Mouse (Mus musculus) activated CD4-positive, CD25-positive, alpha-beta regulatory T cell, adult 4 months (primary cell): ENCODE data around the gene Gm21028. TPM values are rescaled to one million over a fixed set of nuclear protein-coding genes. Genes with fewer than 3 reads are reported as not detected.
"Not testable (repeated sequence)": the region's sequence is repeated elsewhere in the genome, so short reads cannot be mapped to it uniquely, and the experiment has no call there.

Source experiments
- ATAC-seq: one replicate; pipeline ENCODE4 v1.8.0; 2017
- polyA plus RNA-seq, 2 experiments: library from polyadenylated mRNA; unstranded; fragments of 100-300 nt; shearing (Covaris generic); gene quantifications; one replicate each; pipeline ENCODE4 v1.2.1; 2017

Gm21028 gene
- polyA plus RNA-seq = not detected

DNA sequence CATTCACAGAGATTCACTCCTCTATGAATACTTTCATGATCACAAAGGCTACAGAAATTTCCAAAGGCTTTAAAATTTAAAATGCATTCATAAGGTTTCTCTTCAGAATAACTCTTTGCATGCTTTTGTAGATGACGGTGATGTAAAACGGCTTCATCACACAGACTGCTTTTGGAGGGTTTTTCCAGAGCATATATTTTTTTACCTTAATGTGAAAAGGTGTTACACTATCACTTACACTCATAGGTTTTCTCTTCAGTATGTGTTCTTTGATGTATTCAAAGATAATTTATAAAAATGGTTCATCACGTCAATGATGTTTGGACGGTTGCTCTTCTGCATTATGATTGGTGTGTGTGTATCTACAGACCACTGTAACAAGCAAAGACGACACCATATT is at the start of gene Gm21028:
Gene Gm21028 (minus strand): TSS at position 101 of the 400 bp plus-strand sequence.
- no peak for ATAC-seq

DNA sequence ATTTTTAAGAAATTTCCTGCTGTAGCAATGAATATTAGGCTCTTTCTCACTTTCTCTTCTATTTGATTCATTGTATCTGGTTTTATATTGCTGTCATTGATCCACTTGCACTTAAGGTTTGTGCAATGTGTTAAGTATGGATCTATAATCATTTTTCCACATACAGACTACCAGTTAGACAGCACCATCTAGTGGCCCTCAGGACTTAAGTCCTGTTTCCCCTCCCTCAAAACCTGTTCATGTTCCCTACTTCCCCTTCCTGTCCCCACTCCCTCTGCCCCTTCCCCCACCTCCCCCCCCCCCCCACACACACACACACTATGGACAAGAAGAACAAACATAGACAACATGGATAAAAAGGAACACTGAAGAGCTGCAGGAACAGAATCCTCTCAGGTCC is 17.3 kb upstream of the Gm21028 start:
- not testable (repeated sequence) for ATAC-seq

DNA sequence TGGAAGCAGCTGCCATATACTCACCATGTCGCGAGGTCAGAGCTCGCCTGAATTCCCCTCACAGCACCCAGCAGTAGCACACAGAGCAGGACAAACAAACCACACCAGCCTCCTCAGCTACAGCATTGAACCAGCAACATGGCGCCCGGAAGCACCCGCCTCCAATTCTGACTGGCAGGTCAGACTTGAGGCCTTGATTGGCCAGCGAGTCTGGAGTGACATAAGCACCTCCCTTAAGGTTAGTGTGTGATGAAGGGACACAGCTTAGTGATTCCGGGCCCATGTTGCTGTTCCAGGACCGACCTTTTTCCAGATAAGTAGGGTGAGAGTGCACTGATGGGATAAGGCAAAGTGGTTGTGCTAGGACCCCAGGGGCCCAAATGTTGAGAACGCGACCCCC is 14.0 kb upstream of the Gm21028 start, which contains the start of gene Zfp977:
Gene Zfp977 (minus strand): TSS at position 135 of the 400 bp plus-strand sequence.
- not testable (repeated sequence) for ATAC-seq

DNA sequence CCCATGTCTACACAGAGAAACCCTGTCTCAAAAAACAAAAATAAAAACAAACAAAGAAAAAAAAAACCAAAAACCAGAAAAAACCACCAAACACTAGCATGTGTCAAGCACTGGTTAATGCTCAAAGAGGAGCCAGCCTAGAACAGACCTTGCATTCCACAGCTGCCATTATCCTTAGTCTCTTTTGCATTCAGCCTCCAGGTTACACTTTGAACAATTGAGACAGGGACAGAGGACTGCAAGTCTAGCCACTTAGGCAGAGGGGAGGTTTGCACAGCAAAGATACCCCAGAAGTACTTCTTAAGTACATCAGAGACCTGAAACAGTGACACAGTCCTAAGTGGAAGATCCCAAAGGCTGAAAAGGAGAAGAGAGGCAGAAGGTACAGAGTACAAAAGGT is 12.9 kb upstream of the Gm21028 start:
- ATAC-seq = not testable (repeated sequence)

DNA sequence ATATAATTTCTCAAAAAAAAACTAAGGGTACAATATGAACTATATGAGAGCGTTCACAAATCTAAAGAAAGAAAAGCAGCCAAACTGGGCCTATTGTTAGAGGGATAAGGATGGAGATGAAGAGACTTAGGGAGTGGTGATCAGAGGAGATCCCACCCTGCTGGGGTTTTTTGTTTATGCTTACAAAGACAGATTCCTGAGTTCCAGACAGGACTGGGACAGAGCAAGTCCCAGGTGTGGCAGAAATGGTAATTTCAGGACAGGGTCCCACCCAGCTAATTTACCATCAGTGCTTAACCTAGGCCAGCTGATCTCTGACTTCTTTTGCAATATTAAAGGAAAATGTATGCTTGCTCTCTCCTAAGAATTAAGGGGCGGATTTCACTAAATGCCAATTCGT is 26.6 kb downstream of the Gm21028 start:
- ATAC-seq = no peak

Other genes with a start within 250 kb of the Gm21028 start
- gene 4933421I07Rik, start 130.5 kb downstream of the Gm21028 start, polyA plus RNA-seq = not detected
- 10 to 100 TPM; 24.8 to 36.4 TPM for gene Zfp141, start 72.8 kb downstream of the Gm21028 start, polyA plus RNA-seq
- gene Zfp977, start 14.0 kb upstream of the Gm21028 start, polyA plus RNA-seq = not detected
- under 1 TPM; 0.53 to 0.55 TPM for gene Zfp976, start 64.0 kb upstream of the Gm21028 start, polyA plus RNA-seq
- 1 to 10 TPM; 2.6 to 2.9 TPM for gene Zfp975, start 114.2 kb upstream of the Gm21028 start, polyA plus RNA-seq
- not detected for gene Gm17067, start 148.4 kb upstream of the Gm21028 start, polyA plus RNA-seq
- gene Vmn2r62, start 214.9 kb upstream of the Gm21028 start, polyA plus RNA-seq = not detected